Mouse (Mus musculus) erythroblast, embryonic 14.5 days (primary cell): ENCODE measurements around the gene Tubd1.

Source experiments
- GATA1 ChIP-seq: IDR thresholded peaks from 2 replicates; pipeline ENCODE4 v1.6.1; 2012; ENCODE audit warnings: low read length, inconsistent platforms, mixed read lengths
- TAL1 ChIP-seq: IDR thresholded peaks from 3 replicates; pipeline ENCODE4 v1.6.1; 2012; ENCODE audit warnings: low read length, inconsistent platforms, mixed read lengths

DNA sequence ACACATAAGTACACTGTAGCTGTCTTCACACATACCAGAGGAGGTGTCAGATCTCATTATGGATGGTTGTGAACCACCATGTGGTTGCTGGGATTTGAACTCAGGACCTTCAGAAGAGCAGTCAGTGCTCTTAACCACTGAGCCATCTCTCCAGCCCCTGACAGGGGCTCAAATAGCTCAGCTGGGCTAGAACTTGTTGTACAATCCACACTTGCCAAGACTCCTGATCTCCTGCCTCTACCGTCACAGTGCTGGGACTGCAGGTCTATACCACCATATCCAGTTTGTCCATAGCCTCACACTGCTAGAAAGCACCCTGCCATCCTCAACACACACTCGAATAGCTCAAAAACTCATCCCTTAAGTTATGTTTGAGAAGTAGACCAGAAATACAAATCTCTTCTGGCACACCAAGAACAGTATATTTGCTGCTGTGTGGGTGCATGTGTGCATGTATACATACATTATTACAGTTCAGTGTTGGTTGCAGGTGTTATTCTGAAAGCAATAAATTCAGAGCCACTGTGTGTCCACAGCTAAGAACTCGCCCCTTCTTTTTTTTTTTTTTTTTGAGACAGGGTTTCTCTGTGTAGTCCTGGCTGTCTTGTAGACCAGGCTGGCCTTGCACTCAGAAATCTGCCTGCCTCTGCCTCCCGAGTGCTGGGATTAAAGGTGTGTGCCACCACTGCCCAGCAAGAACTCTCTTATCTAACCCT is 44.0 kb downstream of the Tubd1 start:
- TF ChIP-seq TAL1 (no peak), GATA1 (no peak)
